Mouse (Mus musculus) cerebellum, postnatal 4 days (tissue): ENCODE data around the gene Rtn4r.
"Not testable (repeated sequence)": the region's sequence is repeated elsewhere in the genome, so short reads cannot be mapped to it uniquely, and the experiment has no call there.

Experiments
- DNase-seq, 2 experiments: peaks; one replicate each; pipeline ENCODE4 v3.0.0; 2022; ENCODE audit warnings: low spot score in 2 of 2, mixed read lengths in 1 of 2

Rtn4r gene

DNA sequence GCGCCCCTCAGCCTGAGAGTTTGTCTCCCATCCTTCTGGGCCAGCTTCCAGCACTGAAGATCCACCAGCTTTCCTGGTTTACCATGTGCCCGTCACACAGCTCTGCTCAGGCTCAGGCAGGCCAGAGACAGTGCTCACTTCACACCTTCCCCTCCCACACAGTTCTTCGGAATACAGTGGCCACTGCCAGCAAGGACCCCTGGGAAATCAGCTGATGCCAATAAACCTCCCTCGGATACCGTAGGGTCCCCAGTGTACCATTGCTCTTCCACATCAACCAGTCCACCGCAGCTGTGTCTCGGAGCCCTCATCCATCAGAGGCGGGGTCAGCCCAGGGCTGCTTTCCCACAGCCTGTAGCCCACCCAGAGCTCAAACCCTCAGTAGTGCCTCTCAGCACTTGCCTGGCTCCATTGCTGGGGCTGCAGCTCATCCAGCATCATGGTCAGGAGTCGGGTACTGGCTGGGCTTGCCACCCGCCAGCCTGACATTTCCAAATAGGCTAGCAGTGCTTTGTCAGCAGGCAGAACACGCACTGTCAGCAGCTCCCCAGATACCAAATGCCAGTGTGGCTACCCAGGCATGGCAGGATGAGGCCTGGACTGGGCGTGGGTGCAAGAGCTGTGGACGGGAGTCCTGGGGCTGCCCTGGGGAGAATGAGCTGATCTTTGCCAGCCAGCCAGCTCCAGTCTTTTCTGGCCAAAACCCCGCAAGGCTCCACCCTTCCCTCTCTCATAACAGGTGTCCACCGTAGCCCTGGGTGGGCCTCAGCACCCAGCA lies 67.0 kb downstream of the Rtn4r start:
- DNase-seq = no peak

GRCm38 (mm10) chr16:18195068-18195467 lies 67.6 kb downstream of the Rtn4r start:
- DNase-seq = no peak

- not testable (repeated sequence) for DNase-seq
These were observed 68.1 kb downstream of the Rtn4r start for GRCm38 (mm10) chr16:18195561-18195960.

DNA sequence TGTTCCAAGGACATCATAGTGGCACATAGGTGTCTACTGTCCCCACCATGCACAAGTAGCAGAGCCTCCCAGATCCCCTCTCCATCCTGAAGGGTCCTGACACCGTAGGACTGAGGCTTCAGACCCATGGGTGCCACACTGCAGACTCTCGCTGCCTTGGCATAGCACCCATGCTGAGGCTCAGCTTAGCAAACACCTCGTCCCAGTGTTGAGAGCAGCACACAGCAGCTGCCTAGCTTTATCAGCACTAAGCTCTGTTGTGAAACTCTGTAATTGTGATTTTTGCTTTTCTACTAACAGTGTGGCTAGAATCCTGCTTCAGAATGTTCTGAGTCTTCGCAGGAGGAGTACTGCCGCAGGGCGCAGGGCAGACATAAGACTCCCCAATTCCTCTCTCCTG lies 70.4 kb downstream of the Rtn4r start:
- no peak for DNase-seq

DNA sequence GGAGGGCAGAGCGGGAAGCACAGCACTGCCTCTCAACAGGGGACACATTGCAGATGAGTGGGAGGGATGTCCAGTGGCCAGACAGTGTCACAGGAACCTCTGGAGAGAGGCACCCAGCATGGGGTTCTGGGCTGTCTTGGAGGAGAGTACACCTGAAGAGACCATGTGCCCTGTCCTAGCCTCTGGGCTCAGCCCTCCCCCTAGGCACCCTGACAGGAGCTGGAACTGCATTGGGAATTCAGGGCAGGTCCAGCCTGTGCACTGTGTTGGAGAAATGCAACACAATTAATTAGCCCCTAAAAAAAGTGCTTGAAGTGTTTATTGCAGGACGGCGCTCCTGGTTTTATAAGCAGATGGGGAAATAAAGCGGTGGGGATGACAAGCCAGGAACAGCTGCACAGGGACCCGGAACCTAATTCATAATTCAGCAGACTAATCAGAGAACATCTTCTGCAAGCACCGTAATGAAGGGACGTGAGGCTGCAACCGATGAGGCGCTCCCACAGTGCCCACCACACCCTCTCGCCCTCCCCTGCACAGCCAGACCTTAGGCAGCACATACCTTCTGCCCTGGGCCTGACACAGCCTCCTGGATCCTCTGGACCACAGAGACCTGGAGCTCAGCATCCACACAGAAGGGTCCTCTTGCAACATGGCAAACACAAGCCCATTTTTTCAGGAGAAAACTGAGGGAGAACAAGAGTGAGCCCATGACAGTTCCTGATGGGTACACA lies 71.1 kb downstream of the Rtn4r start:
- no peak for DNase-seq

DNA sequence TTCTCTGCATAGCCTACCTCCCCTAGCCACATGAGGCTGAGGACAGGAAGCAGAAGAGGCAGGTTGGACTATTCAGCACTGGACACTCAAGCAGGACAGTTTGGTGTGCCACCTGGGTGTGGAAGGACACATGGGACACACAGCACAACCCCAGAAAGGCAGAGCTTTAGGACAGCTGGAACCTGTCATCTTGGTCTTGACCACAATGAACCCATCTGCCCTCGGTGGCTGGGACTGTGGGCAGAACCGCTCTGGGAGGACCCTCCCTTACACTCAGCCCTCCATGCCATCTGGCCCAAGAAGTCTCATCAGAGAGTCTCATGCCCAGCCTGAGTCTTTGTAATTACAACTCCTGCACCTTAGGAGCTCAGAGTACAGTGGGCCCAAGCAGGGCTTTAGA lies 72.6 kb downstream of the Rtn4r start:
- no peak for DNase-seq

DNA sequence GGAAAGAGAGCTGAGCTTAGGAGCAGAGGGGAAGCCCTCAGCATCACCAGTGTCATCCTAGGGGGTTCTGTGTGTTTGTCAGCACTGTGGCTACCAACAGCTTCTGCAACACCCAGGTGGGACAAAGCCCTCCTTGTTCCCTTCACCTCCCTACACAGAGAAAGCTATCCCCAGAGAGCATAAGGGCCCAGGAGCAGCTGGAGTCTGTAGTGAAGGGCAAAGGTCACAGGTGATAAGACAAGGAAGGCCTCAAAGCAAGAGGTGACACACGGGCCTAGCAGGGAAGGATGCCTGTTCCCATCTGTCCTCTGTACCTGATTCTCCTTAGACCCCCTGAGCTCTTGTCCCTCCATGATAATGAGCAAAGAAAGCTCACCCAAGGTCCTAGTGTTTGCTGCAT lies 74.2 kb downstream of the Rtn4r start:
- no peak for DNase-seq
